Mouse (Mus musculus): Measurements from ENCODE around the gene Mdc1. TPM values are rescaled to one million over a fixed set of nuclear protein-coding genes. Genes with fewer than 3 reads are reported as not detected.

Mdc1 gene
- polyA plus RNA-seq, 1 experiment from 2014 or later: 15.0 TPM

- 89% methylated on average over 11 of the region's 11 CpGs for WGBS
- no peak for ATAC-seq (ENCODE audit: insufficient read depth, low FRiP score, low TSS enrichment)
Observed at GRCm38 (mm10) chr17:35809395-35809794, 31.9 kb upstream of the Mdc1 start.

GRCm38 (mm10) chr17:35810900-35811648 is 30.2 kb upstream of the Mdc1 start:
- H3K36me3 ChIP-seq (ENCODE audit: control insufficient read depth, insufficient read depth, low read length): no peaks in the 10 kb centered on the region
- H3K9ac ChIP-seq (ENCODE audit: low read length): no peak overlapping the region
- no peak overlapping the region for H3K27ac ChIP-seq (ENCODE audit: low read depth, low read length)
- WGBS: 85% methylated on average over 5 of the region's 5 CpGs
- no peaks in the 10 kb centered on the region for H3K4me1 ChIP-seq (ENCODE audit: control insufficient read depth, insufficient read depth, low read length)
- DNase-seq (ENCODE audit: low spot score) (no peak), ATAC-seq (ENCODE audit: insufficient read depth, low FRiP score, low TSS enrichment) (no peak)
- no peak overlapping the region for H3K4me3 ChIP-seq (ENCODE audit: low read depth, low read length)
- no peak overlapping the region for H3K4me2 ChIP-seq (ENCODE audit: low read depth)
- H3K27me3 ChIP-seq (ENCODE audit: control insufficient read depth, insufficient read depth, low read length): no peaks in the 10 kb centered on the region
- H3K9me3 ChIP-seq (ENCODE audit: control insufficient read depth, low read length): no peaks in the 10 kb centered on the region

More at GRCm38 (mm10) chr17:35809395-35809794, 31.9 kb upstream of the Mdc1 start:
- H3K27me3 ChIP-seq (ENCODE audit: control insufficient read depth, insufficient read depth, low read length): no peaks in the 10 kb centered on the region
- H3K27ac ChIP-seq (ENCODE audit: low read depth, low read length): no peak overlapping the region
- H3K9me3 ChIP-seq (ENCODE audit: control insufficient read depth, low read length): no peaks in the 10 kb centered on the region
- no peak overlapping the region for H3K4me2 ChIP-seq (ENCODE audit: low read depth)
- no peaks in the 10 kb centered on the region for H3K4me1 ChIP-seq (ENCODE audit: control insufficient read depth, insufficient read depth, low read length)
- DNase-seq (ENCODE audit: low spot score): no peak
- no peaks in the 10 kb centered on the region for H3K36me3 ChIP-seq (ENCODE audit: control insufficient read depth, insufficient read depth, low read length)
- no peak overlapping the region for H3K4me3 ChIP-seq (ENCODE audit: low read depth, low read length)
- no peak overlapping the region for H3K9ac ChIP-seq (ENCODE audit: low read length)

- no peak overlapping the region for H3K9ac ChIP-seq (ENCODE audit: low read length)
- H3K9me3 ChIP-seq (ENCODE audit: control insufficient read depth, low read length): no peaks in the 10 kb centered on the region
- H3K36me3 ChIP-seq (ENCODE audit: control insufficient read depth, insufficient read depth, low read length): no peaks in the 10 kb centered on the region
- no peaks in the 10 kb centered on the region for H3K27me3 ChIP-seq (ENCODE audit: control insufficient read depth, insufficient read depth, low read length)
- no peak overlapping the region for H3K4me2 ChIP-seq (ENCODE audit: low read depth)
- H3K4me1 ChIP-seq (ENCODE audit: control insufficient read depth, insufficient read depth, low read length): no peaks in the 10 kb centered on the region
- no peak overlapping the region for H3K4me3 ChIP-seq (ENCODE audit: low read depth, low read length)
- H3K27ac ChIP-seq (ENCODE audit: low read depth, low read length): no peak overlapping the region
- 76% methylated on average over 5 of the region's 5 CpGs for WGBS
- ATAC-seq (ENCODE audit: insufficient read depth, low FRiP score, low TSS enrichment) (no peak), DNase-seq (ENCODE audit: low spot score) (no peak)
Observed at GRCm38 (mm10) chr17:35812307-35812706, 29.0 kb upstream of the Mdc1 start.

GRCm38 (mm10) chr17:35812736-35813135 is 28.6 kb upstream of the Mdc1 start:
- Histone ChIP-seq H3K9ac (ENCODE audit: low read length) (no peak overlapping the region), H3K27me3 (ENCODE audit: control insufficient read depth, insufficient read depth, low read length) (no peaks in the 10 kb centered on the region), H3K9me3 (ENCODE audit: control insufficient read depth, low read length) (no peaks in the 10 kb centered on the region), H3K4me1 (ENCODE audit: control insufficient read depth, insufficient read depth, low read length) (no peaks in the 10 kb centered on the region), H3K36me3 (ENCODE audit: control insufficient read depth, insufficient read depth, low read length) (no peaks in the 10 kb centered on the region), H3K4me3 (ENCODE audit: low read depth, low read length) (no peak overlapping the region), H3K4me2 (ENCODE audit: low read depth) (no peak overlapping the region), H3K27ac (ENCODE audit: low read depth, low read length) (no peak overlapping the region)
- ATAC-seq (ENCODE audit: insufficient read depth, low FRiP score, low TSS enrichment) (no peak), DNase-seq (ENCODE audit: low spot score) (no peak)
- WGBS: 80% methylated on average over 6 of the region's 6 CpGs

GRCm38 (mm10) chr17:35813245-35813647 is 28.1 kb upstream of the Mdc1 start:
- no peak for ATAC-seq (ENCODE audit: insufficient read depth, low FRiP score, low TSS enrichment)
- H3K27ac ChIP-seq (ENCODE audit: low read depth, low read length): no peak overlapping the region

GRCm38 (mm10) chr17:35813653-35814052 is 27.7 kb upstream of the Mdc1 start:
- Histone ChIP-seq H3K27me3 (ENCODE audit: control insufficient read depth, insufficient read depth, low read length) (no peaks in the 10 kb centered on the region), H3K9ac (ENCODE audit: low read length) (no peak overlapping the region), H3K27ac (ENCODE audit: low read depth, low read length) (no peak overlapping the region), H3K4me2 (ENCODE audit: low read depth) (no peak overlapping the region), H3K4me1 (ENCODE audit: control insufficient read depth, insufficient read depth, low read length) (no peaks in the 10 kb centered on the region), H3K9me3 (ENCODE audit: control insufficient read depth, low read length) (no peaks in the 10 kb centered on the region), H3K4me3 (ENCODE audit: low read depth, low read length) (no peak overlapping the region), H3K36me3 (ENCODE audit: control insufficient read depth, insufficient read depth, low read length) (no peaks in the 10 kb centered on the region)
- DNase-seq (ENCODE audit: low spot score): no peak
- 87% methylated on average over 7 of the region's 7 CpGs for WGBS
- no peak for ATAC-seq (ENCODE audit: insufficient read depth, low FRiP score, low TSS enrichment)

More at GRCm38 (mm10) chr17:35813245-35813647, 28.1 kb upstream of the Mdc1 start:
- DNase-seq (ENCODE audit: low spot score): no peak
- Histone ChIP-seq H3K4me2 (ENCODE audit: low read depth) (no peak overlapping the region), H3K9me3 (ENCODE audit: control insufficient read depth, low read length) (no peaks in the 10 kb centered on the region), H3K27me3 (ENCODE audit: control insufficient read depth, insufficient read depth, low read length) (no peaks in the 10 kb centered on the region), H3K4me1 (ENCODE audit: control insufficient read depth, insufficient read depth, low read length) (no peaks in the 10 kb centered on the region), H3K4me3 (ENCODE audit: low read depth, low read length) (no peak overlapping the region), H3K36me3 (ENCODE audit: control insufficient read depth, insufficient read depth, low read length) (no peaks in the 10 kb centered on the region), H3K9ac (ENCODE audit: low read length) (no peak overlapping the region)
- WGBS: 79% methylated on average over 7 of the region's 7 CpGs

- no peaks in the 10 kb centered on the region for H3K4me1 ChIP-seq (ENCODE audit: control insufficient read depth, insufficient read depth, low read length)
- H3K4me3 ChIP-seq (ENCODE audit: low read depth, low read length): no peak overlapping the region
- H3K27ac ChIP-seq (ENCODE audit: low read depth, low read length): no peak overlapping the region
- H3K27me3 ChIP-seq (ENCODE audit: control insufficient read depth, insufficient read depth, low read length): no peaks in the 10 kb centered on the region
- no peak for DNase-seq (ENCODE audit: low spot score)
- no peaks in the 10 kb centered on the region for H3K9me3 ChIP-seq (ENCODE audit: control insufficient read depth, low read length)
- WGBS: 53% methylated on average over 6 of the region's 6 CpGs
- no peak overlapping the region for H3K4me2 ChIP-seq (ENCODE audit: low read depth)
- H3K9ac ChIP-seq (ENCODE audit: low read length): no peak overlapping the region
- no peak for ATAC-seq (ENCODE audit: insufficient read depth, low FRiP score, low TSS enrichment)
- H3K36me3 ChIP-seq (ENCODE audit: control insufficient read depth, insufficient read depth, low read length): no peaks in the 10 kb centered on the region
Observed at GRCm38 (mm10) chr17:35814678-35815077, 26.6 kb upstream of the Mdc1 start.

- Histone ChIP-seq H3K4me3 (ENCODE audit: low read depth, low read length) (no peak overlapping the region), H3K27me3 (ENCODE audit: control insufficient read depth, insufficient read depth, low read length) (peaks cover 6% of the 10 kb centered on the region; the same call in 1 of the 2 replicates), H3K4me1 (ENCODE audit: control insufficient read depth, insufficient read depth, low read length) (no peaks in the 10 kb centered on the region), H3K4me2 (ENCODE audit: low read depth) (no peak overlapping the region), H3K9me3 (ENCODE audit: control insufficient read depth, low read length) (no peaks in the 10 kb centered on the region), H3K27ac (ENCODE audit: low read depth, low read length) (no peak overlapping the region), H3K9ac (ENCODE audit: low read length) (no peak overlapping the region), H3K36me3 (ENCODE audit: control insufficient read depth, insufficient read depth, low read length) (no peaks in the 10 kb centered on the region)
- 60% methylated on average over 7 of the region's 7 CpGs for WGBS
- DNase-seq (ENCODE audit: low spot score) (no peak), ATAC-seq (ENCODE audit: insufficient read depth, low FRiP score, low TSS enrichment) (no peak)
Observed at GRCm38 (mm10) chr17:35815836-35816235, 25.5 kb upstream of the Mdc1 start.

GRCm38 (mm10) chr17:35816686-35817085 is 24.6 kb upstream of the Mdc1 start:
- Histone ChIP-seq H3K9ac (ENCODE audit: low read length) (no peak overlapping the region), H3K9me3 (ENCODE audit: control insufficient read depth, low read length) (no peaks in the 10 kb centered on the region), H3K36me3 (ENCODE audit: control insufficient read depth, insufficient read depth, low read length) (no peaks in the 10 kb centered on the region), H3K27ac (ENCODE audit: low read depth, low read length) (no peak overlapping the region), H3K4me3 (ENCODE audit: low read depth, low read length) (no peak overlapping the region), H3K27me3 (ENCODE audit: control insufficient read depth, insufficient read depth, low read length) (peaks cover 6% of the 10 kb centered on the region; the same call in 1 of the 2 replicates), H3K4me2 (ENCODE audit: low read depth) (no peak overlapping the region), H3K4me1 (ENCODE audit: control insufficient read depth, insufficient read depth, low read length) (no peaks in the 10 kb centered on the region)
- DNase-seq (ENCODE audit: low spot score) (no peak), ATAC-seq (ENCODE audit: insufficient read depth, low FRiP score, low TSS enrichment) (no peak)
- WGBS: 34% methylated on average over 8 of the region's 14 CpGs
